Mouse (Mus musculus): ENCODE results near the gene Epyc. TPM values are rescaled to one million over a fixed set of nuclear protein-coding genes. Genes with fewer than 3 reads are reported as not detected.

Epyc gene
- polyA plus RNA-seq (2014; fragmentation: Illumina TruSeq; extraction: RNeasy Lipid Tissue Mini Kit (QIAGEN cat#74804); ENCODE audit: low replicate concordance) = 0.48 TPM

GRCm38 (mm10) chr10:97643768-97644167 lies at the start of gene Epyc:
Gene Epyc, plus strand, starts transcription at chr10:97644068.

GRCm38 (mm10) chr10:97606579-97606978 lies 37.3 kb upstream of the Epyc start, which contains the start of gene Kera:
Gene Kera, plus strand, starts transcription at chr10:97606879.

DNA sequence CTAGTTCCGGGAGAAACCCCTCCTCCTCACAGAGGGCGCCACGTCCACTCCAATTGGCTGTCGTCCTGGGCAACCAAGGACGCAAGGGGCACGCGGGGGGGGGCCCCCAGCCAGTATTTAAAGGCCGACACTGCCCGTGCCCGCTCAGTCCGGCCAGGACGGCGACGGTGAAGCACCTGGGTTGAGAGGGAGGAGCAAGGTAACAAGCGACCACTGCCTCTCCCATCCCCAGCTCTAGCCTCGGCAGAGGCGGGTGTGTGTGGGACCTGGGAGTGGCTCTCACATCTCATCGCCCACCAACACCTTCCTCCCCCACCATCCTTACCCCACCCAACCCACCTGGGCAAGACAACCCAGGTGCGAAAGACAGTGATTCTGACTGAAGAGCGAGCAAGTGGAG lies 49.0 kb downstream of the Epyc start, which contains the start of gene Ccer1:
Gene Ccer1 (plus strand): TSS at position 147 of the 400 bp plus-strand sequence.

DNA sequence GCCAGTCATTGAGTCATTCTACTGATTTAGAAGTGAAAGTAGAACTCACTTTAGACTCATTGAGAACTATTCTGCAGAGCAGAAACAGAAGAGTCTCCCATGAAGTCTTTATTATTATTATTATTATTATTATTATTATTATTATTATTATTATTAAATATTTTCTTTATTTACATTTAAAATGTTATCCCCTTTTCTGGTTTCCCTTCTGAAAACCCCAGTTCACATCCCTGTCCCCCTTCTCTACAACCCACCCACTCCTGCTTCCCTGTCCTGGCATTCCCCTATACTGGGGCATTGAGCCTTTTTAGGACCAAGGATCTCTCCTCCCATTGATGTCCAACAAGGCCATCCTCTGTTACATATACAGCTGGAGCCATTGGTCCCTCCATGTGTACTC lies 82.8 kb downstream of the Epyc start, which contains the start of gene C030005K15Rik:
Gene C030005K15Rik (minus strand): TSS at position 101 of the 400 bp plus-strand sequence.

Other genes with a start within 250 kb of the Epyc start
- 316 TPM for gene Dcn, start 164.5 kb upstream of the Epyc start, polyA plus RNA-seq (2014; fragmentation: Illumina TruSeq; extraction: RNeasy Lipid Tissue Mini Kit (QIAGEN cat#74804); ENCODE audit: low replicate concordance)
- gene Lum, start 78.9 kb upstream of the Epyc start, polyA plus RNA-seq (2014; fragmentation: Illumina TruSeq; extraction: RNeasy Lipid Tissue Mini Kit (QIAGEN cat#74804); ENCODE audit: low replicate concordance) = 49.0 TPM
- gene Kera, start 37.2 kb upstream of the Epyc start, polyA plus RNA-seq (2014; fragmentation: Illumina TruSeq; extraction: RNeasy Lipid Tissue Mini Kit (QIAGEN cat#74804); ENCODE audit: low replicate concordance) = not detected
- not detected for gene Ccer1, start 49.0 kb downstream of the Epyc start, polyA plus RNA-seq (2014; fragmentation: Illumina TruSeq; extraction: RNeasy Lipid Tissue Mini Kit (QIAGEN cat#74804); ENCODE audit: low replicate concordance)
- not detected for gene C030005K15Rik, start 82.7 kb downstream of the Epyc start, polyA plus RNA-seq (2014; fragmentation: Illumina TruSeq; extraction: RNeasy Lipid Tissue Mini Kit (QIAGEN cat#74804); ENCODE audit: low replicate concordance)

Data from small intestine, adult 10 weeks (tissue).